Mouse (Mus musculus) layer of hippocampus, postnatal 10 days (tissue): ENCODE results near the gene Ube2l6. TPM values are rescaled to one million over a fixed set of nuclear protein-coding genes. Genes with fewer than 3 reads are reported as not detected.
A peak's percentile ranks its signal among the peaks of the same experiment; 100 is the strongest.
"Not testable (repeated sequence)": the region's sequence is repeated elsewhere in the genome, so short reads cannot be mapped to it uniquely, and the experiment has no call there.

Experiments used
- DNase-seq, 2 experiments: peaks; one replicate each; pipeline ENCODE4 v3.0.0; 2021; ENCODE audit warnings: low spot score in 2 of 2
- total RNA-seq, 2 experiments: library from RNA; stranded (reverse); gene quantifications; 2 replicates each; pipeline ENCODE4 v1.2.3; 2021

The Ube2l6 gene
- total RNA-seq, 2 experiments from 2014 or later: 7.9 to 8.5 TPM

GRCm38 (mm10) chr2:84792516-84792915 is 6.1 kb upstream of the Ube2l6 start:
- no peak for DNase-seq

- DNase-seq: no peak
Observed at GRCm38 (mm10) chr2:84793154-84793553, 5.5 kb upstream of the Ube2l6 start.

GRCm38 (mm10) chr2:84793871-84794270 is 4.8 kb upstream of the Ube2l6 start:
- DNase-seq: no peak

- peak; percentile 88 to 89 for DNase-seq
Observed at GRCm38 (mm10) chr2:84797833-84798492, 665 bp upstream of the Ube2l6 start.

GRCm38 (mm10) chr2:84799041-84799561 is 473 bp downstream of the Ube2l6 start:
- DNase-seq: peak; percentile 64 to 73

GRCm38 (mm10) chr2:84800304-84800703 is 1.7 kb downstream of the Ube2l6 start:
- no peak for DNase-seq

- not testable (repeated sequence) for DNase-seq
Observed at GRCm38 (mm10) chr2:84801223-84801622, 2.6 kb downstream of the Ube2l6 start.

GRCm38 (mm10) chr2:84803963-84804362 is 5.3 kb downstream of the Ube2l6 start:
- no peak for DNase-seq

- no peak for DNase-seq
Observed at GRCm38 (mm10) chr2:84806546-84806945, 7.9 kb downstream of the Ube2l6 start.

- DNase-seq: no peak
Observed at GRCm38 (mm10) chr2:84809330-84809729, 10.7 kb downstream of the Ube2l6 start.

- DNase-seq: no peak
Observed at GRCm38 (mm10) chr2:84810526-84810885, 11.9 kb downstream of the Ube2l6 start.

GRCm38 (mm10) chr2:84810886-84811577 is 12.4 kb downstream of the Ube2l6 start:
- peak; percentile 88 for DNase-seq

- DNase-seq: no peak
Observed at GRCm38 (mm10) chr2:84811880-84812279, 13.3 kb downstream of the Ube2l6 start.

GRCm38 (mm10) chr2:84812676-84813075 is 14.0 kb downstream of the Ube2l6 start:
- no peak for DNase-seq

- no peak for DNase-seq
Observed at GRCm38 (mm10) chr2:84819861-84820260, 21.2 kb downstream of the Ube2l6 start.

GRCm38 (mm10) chr2:84822552-84822951 is 23.9 kb downstream of the Ube2l6 start, which contains the start of gene Smtnl1:
TSS of gene Smtnl1 (minus strand) at chr2:84822652.
- DNase-seq: no peak

- no peak for DNase-seq
Observed at GRCm38 (mm10) chr2:84823237-84823636, 24.6 kb downstream of the Ube2l6 start.

GRCm38 (mm10) chr2:84826488-84827282 is 28.1 kb downstream of the Ube2l6 start, which contains the start of gene Timm10:
TSS of gene Timm10 (plus strand) at chr2:84826997.
- peak; percentile 84 to 88 for DNase-seq

- DNase-seq: peak in 1 of 2 experiments; percentile 25
Observed at GRCm38 (mm10) chr2:84827283-84827920, 28.8 kb downstream of the Ube2l6 start.

- DNase-seq: peak; percentile 92
Observed at GRCm38 (mm10) chr2:84831666-84832391, 33.2 kb downstream of the Ube2l6 start.
